Mouse (Mus musculus) central nervous system, embryonic 18 days (tissue): ENCODE data around the gene Dock6. TPM values are rescaled to one million over a fixed set of nuclear protein-coding genes. Genes with fewer than 3 reads are reported as not detected.

Source experiments
- polyA plus RNA-seq: library from polyadenylated mRNA; depleted of rRNA; stranded (reverse); fragments of >200 nt; gene quantifications from 2 replicates; pipeline ENCODE4 v1.2.3, GENCODE M21; 2012; rRNA removed

Dock6 gene
- 46.2 and 49.9 TPM in 2 replicates for polyA plus RNA-seq

DNA sequence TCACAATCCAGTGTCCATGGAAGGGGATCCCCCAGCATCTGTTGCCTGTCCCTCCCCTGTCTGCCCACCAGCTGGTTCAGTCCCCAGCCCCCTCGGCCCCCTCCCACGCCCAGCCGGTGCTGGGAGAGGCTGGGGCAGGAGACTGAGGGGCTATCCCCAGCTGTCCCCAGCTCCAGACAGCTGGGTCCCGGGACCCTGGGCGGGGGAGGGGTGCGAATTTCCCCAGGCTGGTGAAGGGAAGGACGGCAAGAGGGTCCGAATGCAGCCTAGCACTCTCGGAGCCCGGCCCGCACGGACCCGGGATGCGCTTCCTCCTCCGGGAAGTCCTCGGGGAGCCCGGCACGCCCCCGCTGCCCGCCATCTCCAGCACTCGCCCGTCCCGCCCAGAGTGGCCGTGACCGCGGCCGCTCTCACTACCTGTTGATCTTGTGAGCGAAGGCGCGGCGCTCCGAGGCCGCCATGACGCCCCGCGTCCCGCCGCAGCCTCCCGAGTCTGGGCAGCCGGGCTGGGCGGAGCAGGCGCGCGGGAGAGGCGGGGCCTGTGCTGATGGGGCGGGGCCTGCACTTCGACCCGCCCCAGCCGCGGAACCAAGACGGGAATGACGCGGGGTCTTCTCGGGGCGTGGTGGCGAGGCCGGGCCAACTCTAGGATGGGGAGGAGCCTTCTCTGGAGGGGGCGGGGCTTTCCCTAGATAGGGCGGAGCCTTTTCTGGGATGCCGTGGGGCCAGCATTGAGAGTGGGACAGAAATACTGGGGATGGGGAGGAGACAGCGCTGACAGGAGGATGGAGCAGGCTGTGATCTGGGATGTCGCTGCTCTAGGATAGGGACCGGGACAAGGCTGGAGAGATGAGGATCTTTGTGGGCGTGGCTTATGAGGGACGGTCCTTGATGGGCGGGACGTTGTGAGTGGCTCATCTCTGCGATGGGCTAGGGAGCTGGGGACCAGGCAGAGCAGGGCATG, at the start of gene Dock6:
Gene Dock6 (minus strand): TSS at position 508 of the 964 bp plus-strand sequence.

GRCm38 (mm10) chr9:21835258-21835912, 17.1 kb downstream of the Dock6 start, which contains the start of gene Angptl8:
Gene Angptl8 (plus strand): TSS chr9:21835510.

GRCm38 (mm10) chr9:21798345-21799009, 54.0 kb downstream of the Dock6 start, which contains the start of gene Kank2:
Gene Kank2 (minus strand): TSS chr9:21798744.

GRCm38 (mm10) chr9:21760155-21761088, 92.0 kb downstream of the Dock6 start, which contains the start of gene Spc24:
Gene Spc24 (minus strand): TSS chr9:21760303.

Other genes starting within 250 kb of the Dock6 start
- gene Smarca4, start 236.5 kb downstream of the Dock6 start, polyA plus RNA-seq = 132 and 146 TPM in 2 replicates
- gene Ldlr, start 129.2 kb downstream of the Dock6 start, polyA plus RNA-seq = 21.0 and 21.6 TPM in 2 replicates
- gene Spc24, start 92.3 kb downstream of the Dock6 start, polyA plus RNA-seq = 12.6 and 14.0 TPM in 2 replicates
- 5.3 and 5.6 TPM in 2 replicates for gene Kank2, start 53.9 kb downstream of the Dock6 start, polyA plus RNA-seq
- not detected in 2 replicates for gene Angptl8, start 17.1 kb downstream of the Dock6 start, polyA plus RNA-seq
- 32.4 and 36.8 TPM in 2 replicates for gene Rab3d, start 65.6 kb upstream of the Dock6 start, polyA plus RNA-seq
- 21.0 and 21.3 TPM in 2 replicates for gene Ccdc159, start 74.8 kb upstream of the Dock6 start, polyA plus RNA-seq
- 44.9 and 51.9 TPM in 2 replicates for gene Tmem205, start 74.9 kb upstream of the Dock6 start, polyA plus RNA-seq
- gene Plppr2, start 84.4 kb upstream of the Dock6 start, polyA plus RNA-seq = 170 and 195 TPM in 2 replicates
- 7.5 and 7.9 TPM in 2 replicates for gene Swsap1, start 103.1 kb upstream of the Dock6 start, polyA plus RNA-seq
- gene Epor, start 110.9 kb upstream of the Dock6 start, polyA plus RNA-seq = 1.0 and 1.5 TPM in 2 replicates
- gene Rgl3, start 136.8 kb upstream of the Dock6 start, polyA plus RNA-seq = 2.0 and 2.2 TPM in 2 replicates
- 6.9 and 8.4 TPM in 2 replicates for gene Ccdc151, start 150.0 kb upstream of the Dock6 start, polyA plus RNA-seq
- 90.4 and 102 TPM in 2 replicates for gene Prkcsh, start 150.2 kb upstream of the Dock6 start, polyA plus RNA-seq
- gene Elavl3, start 199.4 kb upstream of the Dock6 start, polyA plus RNA-seq = 203 and 239 TPM in 2 replicates
- gene Gm49318, start 218.6 kb upstream of the Dock6 start, polyA plus RNA-seq = not detected in 2 replicates
- gene Zfp653, start 218.7 kb upstream of the Dock6 start, polyA plus RNA-seq = 45.9 and 47.9 TPM in 2 replicates
- 47.4 and 52.9 TPM in 2 replicates for gene Ecsit, start 232.8 kb upstream of the Dock6 start, polyA plus RNA-seq
- 0.54 and 0.94 TPM in 2 replicates for gene Cnn1, start 246.6 kb upstream of the Dock6 start, polyA plus RNA-seq